Mouse (Mus musculus) heart, postnatal 0 days (tissue): ENCODE measurements around the gene Zfp526. TPM values are rescaled to one million over a fixed set of nuclear protein-coding genes. Genes with fewer than 3 reads are reported as not detected.

Source experiments
- ATAC-seq: fragments of 200-750 bp; cut with Nextera tagmentation; 2 replicates; pipeline ENCODE4 v1.8.0; 2017; ENCODE audit warnings: low read depth, moderate number of reproducible peaks, moderate library complexity; ENCODE audit not compliant: insufficient read depth
- DNase-seq: peaks from one replicate; pipeline ENCODE4 v3.0.0-alpha.2; 2016; ENCODE audit warnings: low spot score
- H3K27ac ChIP-seq: fragments of 300-500 bp; sonication (generic); 2 replicates; pipeline ENCODE4 v1.5.1; 2014; ENCODE audit warnings: low read depth, mild to moderate bottlenecking
- H3K27me3 ChIP-seq: fragments of 300-500 bp; sonication (generic); 2 replicates; pipeline ENCODE4 v1.6.1; 2014; ENCODE audit warnings: low read length, mixed read lengths; ENCODE audit not compliant: control insufficient read depth, insufficient read depth
- H3K36me3 ChIP-seq: fragments of 300-500 bp; sonication (generic); replicated peaks from 2 replicates; pipeline ENCODE4 v1.6.1; 2014; ENCODE audit warnings: low read length, mixed read lengths; ENCODE audit not compliant: control insufficient read depth, insufficient read depth
- H3K4me1 ChIP-seq: fragments of 300-500 bp; sonication (generic); 2 replicates; pipeline ENCODE4 v1.6.1; 2014; ENCODE audit warnings: antibody characterized with exemption; ENCODE audit not compliant: control insufficient read depth, insufficient read depth
- H3K4me2 ChIP-seq: fragments of 300-500 bp; sonication (generic); 2 replicates; pipeline ENCODE4 v1.6.1; 2014; ENCODE audit warnings: low read depth, mild to moderate bottlenecking, low read length, moderate library complexity
- H3K4me3 ChIP-seq: fragments of 300-500 bp; sonication (generic); 2 replicates; pipeline ENCODE4 v1.5.1; 2014; ENCODE audit warnings: low read depth, low read length
- H3K9ac ChIP-seq: fragments of 300-500 bp; sonication (generic); replicated peaks from 2 replicates; pipeline ENCODE4 v1.6.1; 2014; ENCODE audit warnings: low read depth, low read length, mixed read lengths
- H3K9me3 ChIP-seq: fragments of 300-500 bp; sonication (generic); replicated peaks from 2 replicates; pipeline ENCODE4 v1.6.1; 2016; ENCODE audit warnings: low read length; ENCODE audit not compliant: control insufficient read depth
- CTCF ChIP-seq: IDR thresholded peaks from 2 replicates; pipeline ENCODE4 v1.5.1; 2016; ENCODE audit warnings: antibody characterized with exemption, control low read depth, low read depth
- EP300 ChIP-seq: IDR thresholded peaks from 2 replicates; pipeline ENCODE4 v1.6.1; 2016; ENCODE audit warnings: antibody characterized with exemption, low read depth
- WGBS: fragments of 180-500 bp; shearing (Covaris S2); extraction: QIAGEN DNeasy Blood & Tissue Kit; methylation state at CpG from one replicate; pipeline ENCODE4 v1.1.7; 2014; 5-methylcytosine and 5-hydroxymethylcytosine counted together
- polyA plus RNA-seq: library from polyadenylated mRNA; unstranded; fragments of >200 nt; fragmentation: Nextera tagmentation; extraction: Ambion mirVana; gene quantifications from 2 replicates; pipeline ENCODE4 v1.2.1, GENCODE M21; 2015
- total RNA-seq: library from RNA; depleted of rRNA; stranded (reverse); fragments of >200 nt; gene quantifications from 2 replicates; pipeline ENCODE4 v1.2.3, GENCODE M21; 2014; ENCODE audit warnings: low replicate concordance

Zfp526 gene
- total and polyA plus RNA-seq, 2 experiments from 2014 or later = 1.2 to 6.8 TPM

GRCm38 (mm10) chr7:25179606-25180161, 41.5 kb upstream of the Zfp526 start, which contains the start of gene Pou2f2:
Gene Pou2f2, minus strand, starts transcription at chr7:25179726.
- Histone ChIP-seq H3K4me2 (peak within 1 kb of the TSS; percentile 91), H3K4me1 (peaks cover 10% of the 10 kb centered on the region; the same call in 1 of the 2 replicates), H3K9me3 (no peaks in the 10 kb centered on the region), H3K27me3 (peaks cover 98% of the 10 kb centered on the region), H3K4me3 (peak within 1 kb of the TSS; percentile 51), H3K9ac (no peak within 1 kb of the TSS), H3K36me3 (no peaks in the 10 kb centered on the region), H3K27ac (no peak within 1 kb of the TSS)
- DNase-seq = peak; percentile 35
- ATAC-seq = peak; percentile 80
- WGBS = under 1% methylated on average over 43 of the region's 56 CpGs
- TF ChIP-seq EP300 = no peak
- TF ChIP-seq CTCF = peak; percentile 30

GRCm38 (mm10) chr7:25180512-25180911, 40.7 kb upstream of the Zfp526 start:
- WGBS = 8% methylated on average over 6 of the region's 6 CpGs
- ATAC-seq (no peak), DNase-seq (no peak)
- no peak overlapping the region for H3K4me3 ChIP-seq
- TF ChIP-seq CTCF (no peak), EP300 (no peak)
- peaks cover 90% of the 10 kb centered on the region for H3K27me3 ChIP-seq
- H3K36me3 ChIP-seq = no peaks in the 10 kb centered on the region
- no peak overlapping the region for H3K27ac ChIP-seq
- H3K9ac ChIP-seq = no peak overlapping the region
- peaks cover 10% of the 10 kb centered on the region; the same call in 1 of the 2 replicates for H3K4me1 ChIP-seq
- H3K4me2 ChIP-seq = no peak overlapping the region
- H3K9me3 ChIP-seq = no peaks in the 10 kb centered on the region

DNA sequence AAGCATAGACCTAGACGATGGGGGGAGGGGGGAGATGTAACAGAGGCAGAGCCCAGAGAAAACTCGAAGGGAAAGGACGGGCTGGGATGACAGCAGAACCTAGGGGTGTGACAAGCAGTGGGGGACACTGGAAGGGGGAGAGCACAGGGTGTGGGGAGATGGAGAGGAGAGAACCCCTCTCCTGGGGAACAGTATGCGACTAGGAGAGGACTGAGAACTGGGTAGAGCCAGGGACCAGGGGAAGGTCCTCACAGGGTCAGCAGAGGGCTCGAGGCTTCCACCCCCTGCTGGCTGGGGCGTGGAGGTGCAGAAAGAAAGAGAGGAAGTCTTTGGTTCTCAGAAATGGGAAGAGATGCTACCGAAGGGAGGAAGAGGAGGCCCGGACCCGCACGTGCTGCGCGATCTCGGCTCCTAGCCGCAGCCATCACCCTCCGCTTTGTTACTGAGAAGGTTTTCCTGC, 39.9 kb upstream of the Zfp526 start:
- no peak for ATAC-seq
- 1% methylated on average over 15 of the region's 15 CpGs for WGBS
- Histone ChIP-seq H3K27me3 (peaks cover 82% of the 10 kb centered on the region), H3K4me3 (0 out of 2 replicates have a peak overlapping the region, but pooled peaks have one; percentile 9), H3K36me3 (no peaks in the 10 kb centered on the region), H3K4me2 (peak overlapping the region; percentile 30; the same call in 1 of the 2 replicates), H3K9ac (no peak overlapping the region), H3K4me1 (peaks cover 10% of the 10 kb centered on the region; the same call in 1 of the 2 replicates), H3K9me3 (no peaks in the 10 kb centered on the region), H3K27ac (no peak overlapping the region)
- TF ChIP-seq CTCF = peak; percentile 50
- no peak for TF ChIP-seq EP300
- no peak for DNase-seq

- TF ChIP-seq CTCF (no peak), EP300 (no peak)
- no peaks in the 10 kb centered on the region for H3K9me3 ChIP-seq
- DNase-seq (no peak), ATAC-seq (no peak)
- no peak overlapping the region for H3K27ac ChIP-seq
- peaks cover 77% of the 10 kb centered on the region for H3K27me3 ChIP-seq
- 8% methylated on average over 21 of the region's 21 CpGs for WGBS
- H3K4me2 ChIP-seq = peak overlapping the region; percentile 30; the same call in 1 of the 2 replicates
- 0 out of 2 replicates have a peak overlapping the region, but pooled peaks have one; percentile 9 for H3K4me3 ChIP-seq
- H3K9ac ChIP-seq = no peak overlapping the region
- H3K36me3 ChIP-seq = no peaks in the 10 kb centered on the region
- peaks cover 10% of the 10 kb centered on the region; the same call in 1 of the 2 replicates for H3K4me1 ChIP-seq
Measured at GRCm38 (mm10) chr7:25181814-25182213, 39.4 kb upstream of the Zfp526 start.

GRCm38 (mm10) chr7:25184091-25184490, 37.1 kb upstream of the Zfp526 start:
- no peaks in the 10 kb centered on the region for H3K36me3 ChIP-seq
- WGBS = 66% methylated on average over 6 of the region's 6 CpGs
- H3K27me3 ChIP-seq = peaks cover 54% of the 10 kb centered on the region
- H3K9me3 ChIP-seq = no peaks in the 10 kb centered on the region
- no peak overlapping the region for H3K27ac ChIP-seq
- no peak overlapping the region for H3K4me2 ChIP-seq
- 0 out of 2 replicates have a peak, but pooled peaks cover 3% of the 10 kb centered on the region for H3K4me1 ChIP-seq
- ATAC-seq (no peak), DNase-seq (no peak)
- TF ChIP-seq EP300 (no peak), CTCF (no peak)
- no peak overlapping the region for H3K4me3 ChIP-seq
- no peak overlapping the region for H3K9ac ChIP-seq
